Mouse (Mus musculus) megakaryocyte, embryonic 14.5 days (primary cell): ENCODE measurements at regions not wholly inside any gene's neighbourhood (a gene's known extent, or its start where the extent isn't known, plus 50 kb on each side); places are given as distances from the start of the nearest gene placed in this dataset.

ENCODE experiments used
- FLI1 ChIP-seq: IDR thresholded peaks from 2 replicates; pipeline ENCODE4 v1.6.1; 2012; ENCODE audit warnings: low read length, inconsistent platforms, mixed read lengths
- GATA1 ChIP-seq: IDR thresholded peaks from 3 replicates; pipeline ENCODE4 v1.6.1; 2012; ENCODE audit warnings: mixed read lengths, low read length, inconsistent platforms, borderline replicate concordance

- no peak for TF ChIP-seq FLI1
- no peak for TF ChIP-seq GATA1
These were observed 508.3 kb upstream of the Dmac1 start for GRCm38 (mm10) chr4:75786391-75786790.
